Mouse (Mus musculus) heart, embryonic 13.5 days (tissue): Measurements from ENCODE around the gene Zfp61. TPM values are rescaled to one million over a fixed set of nuclear protein-coding genes. Genes with fewer than 3 reads are reported as not detected.

ENCODE experiments used
- ATAC-seq: fragments of 200-750 bp; cut with Nextera tagmentation; 2 replicates; pipeline ENCODE4 v1.8.0; 2017; ENCODE audit warnings: moderate TSS enrichment; ENCODE audit not compliant: insufficient number of reproducible peaks, low FRiP score, low TSS enrichment; ENCODE audit errors: extremely low read depth
- H3K27ac ChIP-seq: fragments of 300-500 bp; sonication (generic); replicated peaks from 2 replicates; pipeline ENCODE4 v1.5.1; 2015; ENCODE audit warnings: moderate library complexity, mild to moderate bottlenecking, inconsistent platforms
- H3K27me3 ChIP-seq: fragments of 300-500 bp; sonication (generic); replicated peaks from 2 replicates; pipeline ENCODE4 v1.6.1; 2015; ENCODE audit warnings: mild to moderate bottlenecking, inconsistent platforms
- H3K36me3 ChIP-seq: fragments of 300-500 bp; sonication (generic); 2 replicates; pipeline ENCODE4 v1.6.1; 2015; ENCODE audit warnings: mild to moderate bottlenecking, inconsistent platforms
- H3K4me1 ChIP-seq: fragments of 300-500 bp; sonication (generic); 2 replicates; pipeline ENCODE4 v1.6.1; 2015; ENCODE audit warnings: inconsistent platforms
- H3K4me2 ChIP-seq: fragments of 300-500 bp; sonication (generic); 2 replicates; pipeline ENCODE4 v1.6.1; 2015; ENCODE audit warnings: inconsistent platforms, mild to moderate bottlenecking, moderate library complexity
- H3K4me3 ChIP-seq: fragments of 300-500 bp; sonication (generic); 2 replicates; pipeline ENCODE4 v1.5.1; 2015; ENCODE audit warnings: moderate library complexity, mild to moderate bottlenecking, inconsistent platforms
- H3K9ac ChIP-seq: fragments of 300-500 bp; sonication (generic); 2 replicates; pipeline ENCODE4 v1.6.1; 2015; ENCODE audit warnings: inconsistent platforms, mild to moderate bottlenecking, moderate library complexity
- H3K9me3 ChIP-seq: fragments of 300-500 bp; sonication (generic); 2 replicates; pipeline ENCODE4 v1.6.1; 2016; ENCODE audit warnings: inconsistent platforms
- WGBS: fragments of 180-500 bp; shearing (Covaris S2); methylation state at CpG from one replicate; pipeline ENCODE4 v1.1.7; 2015; ENCODE audit warnings: mixed read lengths; 5-methylcytosine and 5-hydroxymethylcytosine counted together
- polyA plus RNA-seq: library from polyadenylated mRNA; unstranded; fragments of >200 nt; fragmentation: Nextera tagmentation; extraction: Ambion mirVana; gene quantifications from 2 replicates; pipeline ENCODE4 v1.2.1, GENCODE M21; 2015

The Zfp61 gene
- polyA plus RNA-seq, 1 experiment from 2014 or later: 14.5 TPM

- H3K9ac ChIP-seq: 0 out of 2 replicates have a peak overlapping the region, but pooled peaks have one; percentile 67
- H3K36me3 ChIP-seq: no peaks in the 10 kb centered on the region
- WGBS: 85% methylated on average over 6 of the region's 6 CpGs
- H3K4me2 ChIP-seq: peak overlapping the region; percentile 69
- H3K27me3 ChIP-seq: peaks cover 35% of the 10 kb centered on the region
- ATAC-seq: no peak
- H3K9me3 ChIP-seq: peaks cover 13% of the 10 kb centered on the region; the same call in 1 of the 2 replicates
- no peak overlapping the region for H3K27ac ChIP-seq
- peaks cover 3% of the 10 kb centered on the region; the same call in 1 of the 2 replicates for H3K4me1 ChIP-seq
- H3K4me3 ChIP-seq: peak overlapping the region; percentile 42; the same call in 1 of the 2 replicates
These were observed 24.2 kb upstream of the Zfp61 start for GRCm38 (mm10) chr7:24325197-24325596.

GRCm38 (mm10) chr7:24322593-24322992 lies 21.6 kb upstream of the Zfp61 start:
- no peak overlapping the region for H3K27ac ChIP-seq
- H3K4me2 ChIP-seq: no peak overlapping the region
- no peaks in the 10 kb centered on the region for H3K36me3 ChIP-seq
- no peak for ATAC-seq
- WGBS: 55% methylated on average over 4 of the region's 4 CpGs
- no peak overlapping the region for H3K9ac ChIP-seq
- H3K4me1 ChIP-seq: peaks cover 3% of the 10 kb centered on the region; the same call in 1 of the 2 replicates
- H3K27me3 ChIP-seq: peaks cover 46% of the 10 kb centered on the region
- no peak overlapping the region for H3K4me3 ChIP-seq
- H3K9me3 ChIP-seq: peaks cover 13% of the 10 kb centered on the region; the same call in 1 of the 2 replicates

- H3K27ac ChIP-seq: no peak overlapping the region
- peaks cover 27% of the 10 kb centered on the region for H3K27me3 ChIP-seq
- no peaks in the 10 kb centered on the region for H3K36me3 ChIP-seq
- peaks cover 4% of the 10 kb centered on the region; the same call in 1 of the 2 replicates for H3K9me3 ChIP-seq
- H3K9ac ChIP-seq: no peak overlapping the region
- H3K4me1 ChIP-seq: peaks cover 10% of the 10 kb centered on the region
- no peak overlapping the region for H3K4me3 ChIP-seq
- WGBS: 50% methylated on average over 6 of the region's 6 CpGs
- ATAC-seq: no peak
- H3K4me2 ChIP-seq: no peak overlapping the region
These were observed 17.9 kb upstream of the Zfp61 start for GRCm38 (mm10) chr7:24318942-24319341.

GRCm38 (mm10) chr7:24316567-24317092 lies 15.6 kb upstream of the Zfp61 start, which contains the start of gene Zfp94:
Zfp94 (minus strand) TSS chr7:24316666.
- peak within 1 kb of the TSS; percentile 79 for H3K27ac ChIP-seq
- peak; percentile 84 for ATAC-seq
- H3K4me3 ChIP-seq: peak within 1 kb of the TSS; percentile 73
- peak within 1 kb of the TSS; percentile 90 for H3K9ac ChIP-seq
- H3K36me3 ChIP-seq: peaks cover 8% of the 10 kb centered on the region
- 1% methylated on average over 33 of the region's 33 CpGs for WGBS
- peak within 1 kb of the TSS; percentile 93 for H3K4me2 ChIP-seq
- H3K4me1 ChIP-seq: peaks cover 10% of the 10 kb centered on the region
- peaks cover 22% of the 10 kb centered on the region for H3K27me3 ChIP-seq
- H3K9me3 ChIP-seq: no peaks in the 10 kb centered on the region

- Histone ChIP-seq H3K9ac (peak overlapping the region; percentile 90), H3K9me3 (no peaks in the 10 kb centered on the region), H3K4me2 (peak overlapping the region; percentile 93), H3K27ac (peak overlapping the region; percentile 40; the same call in 1 of the 2 replicates), H3K4me3 (peak overlapping the region; percentile 73), H3K27me3 (peaks cover 20% of the 10 kb centered on the region), H3K36me3 (peaks cover 15% of the 10 kb centered on the region), H3K4me1 (peaks cover 10% of the 10 kb centered on the region)
- 30% methylated on average over 29 of the region's 29 CpGs for WGBS
- ATAC-seq: no peak
These were observed 14.9 kb upstream of the Zfp61 start for GRCm38 (mm10) chr7:24315726-24316566.

GRCm38 (mm10) chr7:24299823-24300481 lies 1.1 kb downstream of the Zfp61 start:
- no peaks in the 10 kb centered on the region for H3K9me3 ChIP-seq
- peaks cover 53% of the 10 kb centered on the region for H3K36me3 ChIP-seq
- ATAC-seq: no peak
- H3K27me3 ChIP-seq: no peaks in the 10 kb centered on the region
- peak overlapping the region; percentile 82 for H3K4me3 ChIP-seq
- H3K4me1 ChIP-seq: peaks cover 21% of the 10 kb centered on the region
- peak overlapping the region; percentile 84 for H3K27ac ChIP-seq
- peak overlapping the region; percentile 91 for H3K9ac ChIP-seq
- WGBS: 2% methylated on average over 18 of the region's 18 CpGs
- peak overlapping the region; percentile 94 for H3K4me2 ChIP-seq

GRCm38 (mm10) chr7:24298973-24299708 lies 1.9 kb downstream of the Zfp61 start:
- H3K9ac ChIP-seq: peak overlapping the region; percentile 91
- peaks cover 21% of the 10 kb centered on the region for H3K4me1 ChIP-seq
- no peaks in the 10 kb centered on the region for H3K27me3 ChIP-seq
- no peaks in the 10 kb centered on the region for H3K9me3 ChIP-seq
- WGBS: under 1% methylated on average over 40 of the region's 47 CpGs
- peak overlapping the region; percentile 94 for H3K4me2 ChIP-seq
- H3K36me3 ChIP-seq: peaks cover 57% of the 10 kb centered on the region
- H3K27ac ChIP-seq: peak overlapping the region; percentile 84
- H3K4me3 ChIP-seq: peak overlapping the region; percentile 82
- peak; percentile 72 for ATAC-seq

GRCm38 (mm10) chr7:24298635-24298972 lies 2.4 kb downstream of the Zfp61 start:
- Histone ChIP-seq H3K9me3 (no peaks in the 10 kb centered on the region), H3K36me3 (peaks cover 63% of the 10 kb centered on the region), H3K27me3 (no peaks in the 10 kb centered on the region), H3K9ac (peak overlapping the region; percentile 91), H3K4me1 (peaks cover 21% of the 10 kb centered on the region), H3K27ac (peak overlapping the region; percentile 84), H3K4me2 (peak overlapping the region; percentile 94), H3K4me3 (peak overlapping the region; percentile 82)
- WGBS: 1% methylated on average over 12 of the region's 12 CpGs
- ATAC-seq: no peak

- Histone ChIP-seq H3K27ac (no peak overlapping the region), H3K4me2 (peak overlapping the region; percentile 94), H3K4me3 (peak overlapping the region; percentile 82; the same call in 1 of the 2 replicates), H3K9ac (peak overlapping the region; percentile 91), H3K4me1 (peaks cover 21% of the 10 kb centered on the region), H3K36me3 (peaks cover 63% of the 10 kb centered on the region), H3K9me3 (no peaks in the 10 kb centered on the region), H3K27me3 (no peaks in the 10 kb centered on the region)
- 91% methylated on average over 15 of the region's 15 CpGs for WGBS
- ATAC-seq: no peak
These were observed 3.5 kb downstream of the Zfp61 start for GRCm38 (mm10) chr7:24297361-24298095.

- Histone ChIP-seq H3K9me3 (no peaks in the 10 kb centered on the region), H3K4me1 (peaks cover 21% of the 10 kb centered on the region), H3K4me3 (no peak overlapping the region), H3K36me3 (peaks cover 66% of the 10 kb centered on the region), H3K9ac (no peak overlapping the region), H3K27me3 (no peaks in the 10 kb centered on the region), H3K4me2 (no peak overlapping the region), H3K27ac (no peak overlapping the region)
- 90% methylated on average over 7 of the region's 7 CpGs for WGBS
- ATAC-seq: no peak
These were observed 4.6 kb downstream of the Zfp61 start for GRCm38 (mm10) chr7:24296386-24296785.
